Mouse (Mus musculus): Measurements from ENCODE around the gene Dhodh.
A peak's percentile ranks its signal among the peaks of the same experiment; 100 is the strongest.

Gene Dhodh

DNA sequence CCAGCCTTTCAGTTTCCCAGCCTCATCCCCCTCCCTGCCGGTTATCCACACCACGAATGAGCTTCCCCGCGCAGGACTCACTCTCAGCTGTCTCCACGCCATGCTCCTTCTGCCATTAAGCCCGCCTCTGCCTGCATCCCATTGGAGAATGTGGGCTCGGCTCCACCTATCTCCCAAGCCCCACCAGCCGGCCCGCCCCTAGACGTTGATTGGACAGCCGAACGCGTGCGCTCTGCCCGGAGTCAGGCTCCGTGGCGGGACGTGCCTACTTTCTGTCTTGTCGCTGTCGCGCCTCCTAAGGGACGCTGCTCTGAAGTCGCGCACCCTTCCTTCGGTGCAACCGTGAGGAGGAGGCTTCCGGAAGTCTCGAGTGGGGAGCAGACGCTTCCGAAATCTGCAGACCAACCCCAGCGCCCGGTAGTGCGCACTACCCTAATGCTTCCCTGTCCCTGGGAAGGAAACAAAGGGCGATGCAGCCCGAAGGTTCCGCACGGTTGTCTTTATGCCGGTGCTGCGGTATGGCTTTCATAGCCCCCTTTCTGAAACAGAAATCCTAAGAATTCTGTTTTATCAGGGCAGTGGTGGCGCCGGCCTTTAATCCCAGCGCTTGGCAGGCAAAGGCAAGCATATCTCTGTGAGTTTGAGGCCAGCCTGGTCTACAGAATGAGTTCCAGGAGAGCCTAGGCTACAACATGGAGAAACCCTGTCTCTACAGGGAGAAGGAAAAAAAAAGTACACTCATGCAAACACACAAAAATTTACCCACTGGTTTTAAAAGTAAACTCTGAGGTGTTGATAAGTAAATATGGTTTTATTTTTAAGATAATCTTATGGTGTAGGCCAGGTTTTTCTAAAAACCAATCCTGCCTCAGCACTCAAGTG lies at the start of gene Dhodh:
Gene Dhodh, minus strand, starts transcription at position 403 of the 882 bp plus-strand sequence.
- peak; percentile 95 for DNase-seq (ENCODE audit: low spot score)

DNA sequence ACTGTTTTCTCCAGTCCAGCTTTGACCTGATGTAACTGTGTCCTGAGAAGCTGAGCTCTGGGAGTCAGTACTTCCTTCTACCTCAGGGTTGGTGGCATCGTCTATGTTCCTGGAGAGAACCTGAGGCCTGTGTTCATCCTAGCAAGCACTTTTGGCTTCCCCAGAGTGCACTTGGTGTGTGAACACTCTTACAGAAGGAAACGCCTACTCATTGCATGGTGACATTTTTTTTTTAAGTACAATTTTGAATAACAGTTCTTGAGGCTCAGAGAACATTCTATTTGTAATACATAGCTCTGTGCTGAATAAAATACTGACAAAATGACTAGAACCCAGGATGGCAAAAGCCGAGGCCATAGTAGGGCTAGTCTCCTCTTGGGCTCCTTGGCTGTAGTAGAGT lies 48.4 kb upstream of the Dhodh start:
- no peak for DNase-seq (ENCODE audit: low spot score)

DNA sequence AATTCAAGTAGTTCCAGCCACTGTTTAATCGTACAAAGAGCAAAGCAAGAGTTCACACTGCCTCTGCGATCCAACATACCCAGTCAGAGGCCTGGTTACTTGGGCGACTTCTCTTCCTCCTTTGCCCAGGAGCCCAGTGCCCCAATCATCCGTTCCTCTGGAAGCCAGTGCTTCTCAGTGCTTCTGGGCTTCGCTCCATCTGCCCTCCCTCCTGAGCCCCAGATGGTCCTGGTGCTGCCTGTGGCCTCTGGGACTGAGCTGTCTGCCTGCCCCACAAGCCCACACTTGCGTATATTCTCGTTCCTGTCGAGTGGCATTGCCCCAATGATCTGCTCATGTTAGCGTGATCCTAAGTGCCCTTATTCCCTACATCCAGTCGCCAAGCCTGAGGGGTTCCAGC lies 42.3 kb upstream of the Dhodh start:
- DNase-seq (ENCODE audit: low spot score): no peak

DNA sequence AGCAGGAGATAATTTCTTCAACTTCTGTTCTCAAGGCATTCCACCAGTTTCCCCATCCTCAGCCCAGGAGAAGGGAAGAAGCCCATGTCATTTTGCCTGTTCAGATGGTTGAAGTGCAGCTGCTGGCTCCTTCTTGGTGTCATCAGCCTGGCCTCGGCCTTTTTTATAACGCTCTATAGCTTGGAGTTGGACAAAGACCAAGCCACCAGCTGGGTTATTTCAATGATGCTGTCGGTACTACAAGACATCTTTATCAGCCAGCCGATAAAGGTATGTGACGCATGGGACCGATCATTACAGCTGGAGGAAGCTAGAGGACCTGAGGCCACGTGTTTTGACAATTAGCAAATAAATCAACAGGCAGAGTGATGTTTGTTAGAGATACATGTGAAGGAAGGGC lies 40.0 kb upstream of the Dhodh start:
- no peak for DNase-seq (ENCODE audit: low spot score)

DNA sequence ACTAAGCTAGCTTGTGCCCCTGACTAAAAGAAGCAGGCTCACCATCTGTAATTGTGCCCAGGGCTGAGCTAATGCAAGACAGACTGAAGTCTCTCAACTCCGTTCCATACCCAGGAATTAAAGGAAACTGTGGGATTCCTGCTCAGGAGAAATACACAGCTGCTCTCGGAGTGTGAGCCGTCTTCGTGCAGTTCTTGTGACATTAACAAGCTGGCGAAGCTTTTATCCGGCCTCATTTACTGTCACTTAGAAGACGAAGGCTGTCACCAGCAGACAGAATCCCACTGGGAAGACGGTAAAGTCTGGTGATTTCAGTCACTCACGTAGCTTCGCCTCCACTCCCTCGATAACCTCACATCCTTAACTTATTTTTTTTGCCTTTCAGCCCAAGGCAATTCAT lies 38.9 kb upstream of the Dhodh start:
- no peak for DNase-seq (ENCODE audit: low spot score)

DNA sequence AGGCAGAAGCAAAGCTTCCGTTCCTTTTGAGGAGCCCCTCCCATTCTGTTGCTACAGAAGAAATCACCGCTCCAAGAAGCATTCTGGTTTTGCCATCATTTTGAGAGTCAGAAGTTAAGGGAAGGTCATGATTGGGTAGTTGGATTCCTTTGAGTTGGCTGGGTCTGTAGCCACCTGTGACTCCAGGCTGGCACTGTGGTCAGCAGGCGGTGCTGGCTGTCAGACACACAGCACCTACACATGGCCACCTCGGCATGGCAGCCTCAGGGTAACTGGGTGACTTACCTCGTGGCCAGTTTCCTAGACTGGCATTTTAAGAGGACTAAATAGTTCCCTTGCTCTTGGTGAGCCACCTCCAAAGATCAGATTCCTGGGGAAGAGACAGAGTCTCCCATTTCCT lies 32.8 kb upstream of the Dhodh start:
- DNase-seq (ENCODE audit: low spot score): no peak

DNA sequence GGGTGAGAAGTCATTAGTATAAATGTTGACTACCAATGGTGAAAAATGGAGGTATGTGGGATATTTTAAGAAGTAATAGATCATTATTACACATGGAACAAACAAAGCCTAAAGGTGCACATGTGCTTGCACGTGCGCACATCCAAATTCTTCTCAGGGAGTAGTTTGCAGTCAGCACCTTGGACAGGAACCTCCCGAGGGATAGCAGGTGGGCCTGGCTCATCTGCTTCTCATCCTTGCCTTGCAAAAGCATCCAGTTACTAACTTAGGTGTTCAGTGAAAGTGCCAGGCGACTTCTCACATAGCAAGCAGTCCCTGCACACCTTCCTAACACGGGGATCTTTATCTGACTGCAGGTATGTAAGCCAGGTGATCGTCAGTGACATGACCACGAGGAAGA lies 31.9 kb upstream of the Dhodh start:
- DNase-seq (ENCODE audit: low spot score): no peak

DNA sequence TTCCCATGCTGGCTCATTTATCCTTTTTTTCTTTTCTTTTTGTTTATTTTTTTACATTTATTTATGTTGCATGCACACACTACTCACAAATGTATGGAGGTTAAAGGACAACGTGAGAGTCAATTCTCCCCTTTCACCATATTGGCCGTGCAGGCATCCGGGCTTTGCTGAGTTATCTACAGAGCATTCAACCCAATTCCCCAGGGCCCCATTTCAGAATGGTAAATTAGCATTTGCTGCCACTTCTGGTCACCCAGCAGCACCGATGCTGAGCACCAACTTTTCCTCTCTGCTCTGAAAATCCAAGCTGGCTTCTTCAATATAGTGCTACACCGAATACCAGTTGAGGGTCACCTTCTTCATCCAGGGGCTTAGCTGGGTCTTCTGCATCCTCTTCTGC lies 30.4 kb upstream of the Dhodh start:
- DNase-seq (ENCODE audit: low spot score): no peak

DNA sequence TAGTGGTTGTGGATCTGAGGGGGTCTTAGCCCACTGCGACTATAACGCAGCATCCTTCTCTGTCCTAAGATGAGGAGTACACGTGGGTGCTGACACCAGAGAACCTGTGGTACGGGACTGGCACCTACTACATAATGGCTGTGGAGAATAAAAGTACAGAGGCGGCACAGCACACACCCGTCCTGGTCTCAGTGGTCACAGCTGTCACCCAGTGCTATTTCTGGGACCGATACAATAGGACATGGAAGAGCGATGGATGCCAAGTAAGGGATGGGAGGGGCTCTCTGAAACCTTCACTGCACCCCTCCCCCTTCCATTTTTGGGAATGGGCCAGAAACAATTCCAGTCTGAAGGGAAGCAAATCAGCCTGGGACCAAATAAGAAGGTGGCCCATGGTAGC lies 26.7 kb upstream of the Dhodh start:
- DNase-seq (ENCODE audit: low spot score): no peak

DNA sequence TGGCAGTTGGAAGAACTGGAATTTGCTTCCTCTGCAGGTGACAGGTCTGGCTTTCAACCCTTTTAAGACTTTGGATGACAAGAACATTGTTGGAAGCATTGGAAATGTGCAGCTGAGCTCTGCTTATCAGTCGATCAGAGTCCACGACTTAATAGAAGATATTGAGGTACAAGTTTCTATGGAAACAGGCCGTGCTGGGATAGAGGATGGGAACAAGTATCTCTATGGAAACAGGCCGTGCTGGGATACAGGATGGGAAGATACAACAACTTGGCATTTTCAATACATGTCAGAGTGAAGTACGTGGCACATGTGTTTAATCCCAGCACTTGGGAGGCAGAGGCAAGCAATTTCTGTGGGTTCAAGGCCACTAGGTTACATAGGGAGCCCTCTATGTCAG lies 24.0 kb upstream of the Dhodh start:
- no peak for DNase-seq (ENCODE audit: low spot score)

DNA sequence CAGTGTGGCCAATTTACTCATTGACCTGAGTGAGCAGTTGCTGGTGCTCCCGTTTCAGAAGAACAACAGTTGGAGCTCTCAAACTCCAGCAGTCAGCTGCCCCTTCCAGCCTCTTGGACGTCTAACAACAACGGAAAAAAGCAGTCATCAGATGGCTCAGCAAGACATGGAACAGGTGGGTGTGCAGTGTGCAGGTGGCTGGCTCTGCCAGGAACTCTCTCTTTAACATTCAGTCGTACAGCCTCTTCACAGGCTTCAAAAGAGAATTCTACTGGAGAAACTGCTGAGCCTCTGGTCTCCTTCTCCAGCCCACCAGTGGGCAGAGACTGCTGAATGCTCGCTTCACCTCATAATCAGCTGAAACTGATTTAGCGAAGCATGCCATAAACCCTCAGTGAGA lies 20.2 kb upstream of the Dhodh start:
- DNase-seq (ENCODE audit: low spot score): no peak

DNA sequence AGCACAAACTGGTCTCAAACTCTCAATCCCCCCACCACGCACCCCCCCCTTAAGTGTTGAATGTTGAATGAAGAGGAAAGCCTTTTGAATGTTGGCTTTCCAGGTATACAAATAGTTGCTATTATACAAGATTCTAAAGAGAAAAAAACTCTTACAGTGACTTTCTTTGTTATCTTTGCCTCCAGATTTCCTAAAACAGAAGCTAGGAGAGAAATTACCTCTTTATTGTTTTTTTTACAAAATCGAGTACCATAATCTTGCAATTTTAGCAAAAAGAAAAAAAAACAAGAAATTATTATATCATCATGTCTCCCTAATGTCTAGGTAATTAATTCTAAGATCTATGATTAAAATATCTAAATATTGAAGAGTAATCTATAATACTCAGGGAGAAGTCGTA lies 7.1 kb upstream of the Dhodh start:
- DNase-seq (ENCODE audit: low spot score): no peak

DNA sequence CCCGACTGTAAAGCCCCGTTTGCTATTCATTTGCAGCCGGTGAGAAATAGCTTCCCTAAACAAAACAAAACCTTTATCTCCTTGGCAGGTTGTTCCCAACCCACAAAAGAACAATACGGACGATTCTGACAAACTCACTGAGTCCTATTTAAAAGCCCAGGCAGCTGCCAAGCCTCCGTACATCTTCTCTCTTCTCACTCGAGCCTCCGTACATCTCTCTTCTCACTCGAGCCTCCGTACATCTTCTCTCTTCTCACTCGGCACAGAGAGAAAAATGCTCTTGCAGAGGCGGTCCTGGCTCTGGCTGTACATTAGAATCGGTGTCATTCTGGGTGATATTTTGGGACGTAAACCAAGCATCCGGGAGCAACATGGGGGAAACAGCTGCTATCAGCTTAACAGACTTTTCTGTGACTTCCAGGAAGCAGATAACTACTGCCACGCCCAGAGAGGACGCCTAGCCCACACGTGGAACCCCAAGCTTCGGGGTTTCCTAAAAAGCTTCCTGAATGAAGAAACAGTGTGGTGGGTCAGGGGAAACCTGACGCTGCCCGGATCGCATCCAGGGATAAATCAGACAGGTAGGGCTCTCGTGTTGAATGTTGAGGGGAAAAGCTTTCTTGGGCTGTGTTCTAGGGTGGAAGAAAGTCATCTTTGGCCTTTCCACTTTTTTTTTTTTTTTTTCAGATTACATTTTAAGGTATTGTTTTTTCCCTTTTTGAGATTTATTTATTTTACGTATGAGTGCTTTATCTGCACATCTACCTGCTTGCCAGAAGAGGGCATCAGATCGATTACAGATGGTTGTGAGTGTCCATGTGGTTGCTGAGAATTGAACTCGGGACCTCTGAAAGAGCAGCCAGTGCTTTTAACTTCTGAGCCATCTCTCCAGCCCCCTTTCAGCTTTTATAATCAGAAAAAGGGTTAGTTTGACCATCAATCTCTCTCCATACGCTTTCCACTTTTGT lies 6.1 kb upstream of the Dhodh start, which contains the start of gene Pkd1l3:
Gene Pkd1l3, plus strand, starts transcription at position 275 of the 968 bp plus-strand sequence.
- no peak for DNase-seq (ENCODE audit: low spot score)

DNA sequence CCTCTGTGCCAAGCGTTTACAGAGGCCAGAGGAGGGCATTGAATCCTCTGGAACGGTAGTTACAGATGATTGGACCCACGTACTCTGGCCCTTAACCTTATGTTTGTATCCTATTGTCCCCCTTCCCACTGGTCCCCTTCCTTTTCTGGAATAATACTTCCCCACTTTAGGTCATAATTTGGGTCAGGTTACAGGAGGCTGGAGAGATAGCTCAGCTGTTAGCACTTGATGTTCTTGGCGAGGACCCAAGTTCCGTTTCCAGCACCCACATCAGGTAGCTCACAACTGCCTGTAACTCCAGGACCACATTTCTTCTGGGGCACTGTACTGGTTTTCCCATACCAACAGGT lies 655 bp upstream of the Dhodh start:
- no peak for DNase-seq (ENCODE audit: low spot score)

DNA sequence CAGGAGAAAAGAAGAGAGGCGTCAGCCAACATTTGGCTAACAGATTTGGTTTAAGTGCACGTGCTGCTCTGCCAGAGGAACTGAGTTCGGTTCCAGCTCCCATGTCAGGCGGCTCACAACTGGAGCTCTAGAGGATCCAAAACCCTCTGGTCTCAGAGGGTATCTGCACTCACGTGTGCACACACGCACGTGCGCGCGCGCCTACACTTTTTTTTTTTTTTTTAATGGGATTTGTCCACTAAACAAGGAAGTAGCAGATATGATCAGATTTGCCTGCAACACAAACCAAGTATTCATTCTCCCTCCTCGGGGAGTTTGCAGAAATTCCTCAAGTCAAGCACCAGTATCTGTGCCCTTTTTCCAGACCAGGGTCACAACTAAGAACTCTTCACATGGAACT lies 823 bp downstream of the Dhodh start:
- DNase-seq (ENCODE audit: low spot score): no peak

DNA sequence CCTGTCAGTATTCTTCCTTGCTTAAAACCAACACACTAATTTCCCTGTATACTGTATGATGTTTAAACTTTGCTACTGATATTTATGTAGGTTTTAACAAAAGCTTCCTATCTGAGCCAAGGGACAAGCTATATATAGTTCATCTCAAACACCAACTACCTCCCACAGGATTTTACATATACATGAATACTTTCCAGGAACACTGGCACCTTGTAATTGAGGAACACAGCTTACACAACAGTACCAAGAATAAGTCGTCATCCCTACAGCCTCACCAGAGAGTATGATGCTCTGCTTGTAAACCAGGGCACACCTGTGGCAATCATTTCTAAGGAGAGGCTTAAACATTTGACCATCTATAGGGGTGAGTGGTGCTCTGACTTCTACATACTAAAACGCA lies 1.7 kb downstream of the Dhodh start:
- no peak for DNase-seq (ENCODE audit: low spot score)

DNA sequence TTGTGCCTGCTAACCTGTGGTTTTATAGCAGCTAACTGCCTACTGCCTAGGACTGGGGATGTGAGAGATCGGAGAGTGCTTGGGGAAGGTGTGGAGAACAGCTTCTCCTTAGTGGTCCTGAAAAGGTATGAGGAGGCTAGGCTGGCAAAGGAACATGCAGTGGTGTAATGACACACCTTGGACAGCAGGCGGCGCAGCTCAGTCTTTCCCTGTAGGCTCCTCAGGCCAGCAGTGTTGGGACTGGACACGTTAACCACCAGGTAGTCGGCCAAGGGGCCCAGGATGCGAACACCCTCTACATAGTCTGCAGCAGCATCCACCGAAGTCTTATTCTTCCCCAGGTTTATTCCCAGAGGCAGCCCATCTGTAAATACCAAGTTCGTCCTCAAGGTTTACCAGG lies 12.6 kb downstream of the Dhodh start:
- peak; percentile 33 for DNase-seq (ENCODE audit: low spot score)

DNA sequence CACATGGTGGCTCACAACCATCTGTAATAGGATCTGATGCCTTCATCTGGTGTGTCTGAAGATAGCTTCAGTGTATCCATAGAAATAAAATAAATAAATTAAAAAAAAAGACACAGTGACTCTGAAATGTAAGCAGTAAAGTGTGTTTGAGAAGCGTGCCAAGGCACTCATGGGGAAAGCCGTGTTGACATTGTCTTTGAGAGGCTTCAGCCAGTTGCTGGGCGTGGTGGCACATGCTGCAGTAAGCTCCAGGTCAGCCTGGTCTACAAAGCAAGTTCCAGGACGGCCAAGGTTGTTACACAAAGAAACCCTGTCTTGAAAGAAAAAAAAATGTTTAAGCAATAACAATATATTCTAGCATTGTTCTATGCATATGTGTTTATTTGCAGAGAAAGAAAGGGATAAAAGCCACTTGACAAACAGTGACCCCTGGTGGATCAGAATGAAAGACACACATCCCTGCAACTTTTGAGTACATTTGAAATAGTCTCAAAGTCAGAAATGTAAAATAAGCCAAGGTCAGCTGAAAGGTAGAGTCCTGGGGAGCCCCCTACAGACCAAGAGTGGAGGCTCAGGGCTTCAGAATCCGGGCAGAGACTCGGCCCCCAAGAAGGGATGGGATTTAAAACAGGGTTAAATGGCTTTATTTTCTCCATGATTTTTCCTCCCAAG lies 15.2 kb downstream of the Dhodh start:
- DNase-seq (ENCODE audit: low spot score): no peak

DNA sequence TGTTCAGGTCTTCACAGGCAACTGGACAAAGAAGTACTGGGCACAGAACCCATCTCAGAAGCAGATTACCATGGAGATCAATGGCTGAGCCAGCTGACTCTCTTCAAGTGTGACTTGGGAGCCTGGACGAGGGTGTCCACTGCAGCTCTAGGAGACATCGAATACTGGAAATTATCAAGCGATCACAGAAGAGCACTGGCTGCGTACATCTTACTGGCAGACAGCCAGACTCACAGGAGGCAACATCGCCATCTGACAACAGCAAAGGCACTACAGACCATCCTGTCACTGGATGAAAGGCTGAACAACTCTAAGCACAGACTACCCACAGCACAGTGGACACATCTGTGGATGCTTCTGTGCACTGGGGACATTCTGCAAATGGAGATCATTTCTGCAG lies 16.3 kb downstream of the Dhodh start:
- DNase-seq (ENCODE audit: low spot score): no peak

DNA sequence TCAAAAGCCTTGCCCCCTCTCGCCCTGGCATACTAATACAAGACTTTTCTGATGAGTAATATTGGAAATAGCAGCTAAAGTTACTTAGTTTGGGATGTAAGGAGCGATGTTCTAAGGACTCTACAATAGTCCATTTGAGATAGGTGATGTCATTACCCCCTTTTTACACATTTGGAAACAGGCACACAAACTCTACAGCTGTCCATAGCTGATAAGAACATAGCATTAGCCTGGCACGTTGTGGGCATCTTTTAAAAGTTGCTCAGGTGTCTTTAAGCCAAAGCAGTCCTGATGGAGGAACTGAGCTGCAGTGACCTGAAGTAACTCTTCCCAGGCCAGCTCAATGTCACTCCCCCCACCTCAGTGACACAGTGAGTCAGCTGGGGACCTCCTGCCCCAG lies 17.1 kb downstream of the Dhodh start:
- DNase-seq (ENCODE audit: low spot score): no peak

DNA sequence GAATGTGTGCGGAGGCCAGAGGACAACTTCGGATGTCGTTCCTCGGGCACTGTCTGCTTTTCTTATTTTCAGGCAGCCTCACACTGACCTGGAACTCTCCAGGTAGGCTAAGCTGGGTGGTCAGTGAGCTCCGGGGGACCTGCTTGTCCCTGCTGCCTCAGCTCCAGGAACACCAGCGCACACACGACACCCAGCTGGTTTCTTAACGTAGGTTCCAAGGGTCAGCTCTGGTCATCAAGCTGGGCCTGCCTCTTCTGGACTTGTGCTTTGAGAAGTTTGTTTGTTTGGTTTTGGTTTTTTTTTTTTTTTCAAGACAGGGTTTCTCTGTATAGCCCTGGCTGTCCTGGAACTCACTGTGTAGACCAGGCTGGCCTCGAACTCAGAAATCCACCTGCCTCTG lies 17.6 kb downstream of the Dhodh start:
- DNase-seq (ENCODE audit: low spot score): peak; percentile 57

DNA sequence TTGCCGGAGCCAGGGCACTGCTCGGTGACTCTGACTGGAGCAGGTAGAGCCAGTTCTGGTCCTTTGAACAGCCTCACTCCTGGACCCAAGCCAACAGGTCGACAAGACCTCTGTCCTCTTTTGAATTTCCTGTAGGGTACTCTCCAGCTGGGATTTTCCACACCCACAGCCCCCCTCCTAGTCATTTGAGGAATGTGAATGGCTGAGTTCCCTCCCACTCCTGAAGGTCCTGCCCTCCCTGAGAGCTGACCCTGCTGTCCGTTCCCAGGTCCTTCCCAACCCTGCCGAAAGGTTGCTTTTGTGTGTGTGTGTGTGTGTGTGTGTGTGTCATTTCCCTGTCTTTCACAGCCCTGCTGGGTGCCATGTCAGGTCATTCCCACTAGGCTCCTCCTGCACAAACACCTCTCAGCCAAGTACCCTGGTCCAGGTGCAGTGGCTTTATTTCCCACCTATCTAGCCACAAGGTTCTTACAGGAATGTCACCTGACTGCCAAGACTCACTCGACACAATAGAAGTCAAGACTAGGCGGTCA lies 21.4 kb downstream of the Dhodh start:
- DNase-seq (ENCODE audit: low spot score): peak; percentile 11

All from yolk sac, embryonic 10.5 days (tissue).